Mouse (Mus musculus): ENCODE results near the gene Cyp27a1. TPM values are rescaled to one million over a fixed set of nuclear protein-coding genes. Genes with fewer than 3 reads are reported as not detected.

The Cyp27a1 gene
- polyA plus RNA-seq (2015; fragmentation: Nextera tagmentation; extraction: Ambion mirVana): 2.4 and 3.3 TPM in 2 replicates

GRCm38 (mm10) chr1:74713099-74713858 is at the start of gene Cyp27a1:
Gene Cyp27a1 (plus strand): TSS chr1:74713574.
- H3K4me3 ChIP-seq: peak within 1 kb of the TSS; percentile 40
- no peak within 1 kb of the TSS for H3K27ac ChIP-seq
- ATAC-seq (replicated peaks): no peak
- H3K36me3 ChIP-seq (replicated peaks): no peaks in the 10 kb centered on the region
- H3K9me3 ChIP-seq: no peaks in the 10 kb centered on the region
- peak within 1 kb of the TSS; percentile 48 for H3K9ac ChIP-seq
- H3K4me2 ChIP-seq: peak within 1 kb of the TSS; percentile 93
- peaks cover 10% of the 10 kb centered on the region for H3K27me3 ChIP-seq (replicated peaks)
- H3K4me1 ChIP-seq: peaks cover 13% of the 10 kb centered on the region
- WGBS: 4% methylated on average over 35 of the region's 35 CpGs

- Histone ChIP-seq H3K27ac (no peak overlapping the region), H3K4me2 (no peak overlapping the region), H3K4me1 (peaks cover 14% of the 10 kb centered on the region), H3K4me3 (no peak overlapping the region), H3K36me3 (replicated peaks) (no peaks in the 10 kb centered on the region), H3K9ac (no peak overlapping the region), H3K27me3 (replicated peaks) (no peaks in the 10 kb centered on the region), H3K9me3 (no peaks in the 10 kb centered on the region)
- ATAC-seq (replicated peaks): no peak
- 81% methylated on average over 6 of the region's 6 CpGs for WGBS
These were observed 48.2 kb upstream of the Cyp27a1 start for GRCm38 (mm10) chr1:74665153-74665552.

GRCm38 (mm10) chr1:74668371-74668770 is 45.0 kb upstream of the Cyp27a1 start:
- ATAC-seq (replicated peaks): no peak
- Histone ChIP-seq H3K4me2 (no peak overlapping the region), H3K4me1 (peaks cover 4% of the 10 kb centered on the region), H3K9ac (no peak overlapping the region), H3K4me3 (no peak overlapping the region), H3K27ac (no peak overlapping the region), H3K36me3 (replicated peaks) (no peaks in the 10 kb centered on the region), H3K27me3 (replicated peaks) (no peaks in the 10 kb centered on the region), H3K9me3 (no peaks in the 10 kb centered on the region)
- WGBS: 90% methylated on average over 3 of the region's 3 CpGs

GRCm38 (mm10) chr1:74672731-74673130 is 40.6 kb upstream of the Cyp27a1 start:
- Histone ChIP-seq H3K36me3 (replicated peaks) (no peaks in the 10 kb centered on the region), H3K27me3 (replicated peaks) (no peaks in the 10 kb centered on the region), H3K9me3 (no peaks in the 10 kb centered on the region), H3K9ac (no peak overlapping the region), H3K4me3 (no peak overlapping the region), H3K4me1 (no peaks in the 10 kb centered on the region), H3K4me2 (no peak overlapping the region), H3K27ac (no peak overlapping the region)
- no peak for ATAC-seq (replicated peaks)
- 89% methylated on average over 7 of the region's 7 CpGs for WGBS

- no peak overlapping the region for H3K4me3 ChIP-seq
- no peaks in the 10 kb centered on the region for H3K27me3 ChIP-seq (replicated peaks)
- no peak overlapping the region for H3K27ac ChIP-seq
- ATAC-seq (replicated peaks): no peak
- WGBS: 91% methylated on average over 3 of the region's 3 CpGs
- H3K36me3 ChIP-seq (replicated peaks): peaks cover 24% of the 10 kb centered on the region
- no peak overlapping the region for H3K4me2 ChIP-seq
- H3K9me3 ChIP-seq: no peaks in the 10 kb centered on the region
- no peaks in the 10 kb centered on the region for H3K4me1 ChIP-seq
- H3K9ac ChIP-seq: no peak overlapping the region
These were observed 36.5 kb upstream of the Cyp27a1 start for GRCm38 (mm10) chr1:74676863-74677262.

DNA sequence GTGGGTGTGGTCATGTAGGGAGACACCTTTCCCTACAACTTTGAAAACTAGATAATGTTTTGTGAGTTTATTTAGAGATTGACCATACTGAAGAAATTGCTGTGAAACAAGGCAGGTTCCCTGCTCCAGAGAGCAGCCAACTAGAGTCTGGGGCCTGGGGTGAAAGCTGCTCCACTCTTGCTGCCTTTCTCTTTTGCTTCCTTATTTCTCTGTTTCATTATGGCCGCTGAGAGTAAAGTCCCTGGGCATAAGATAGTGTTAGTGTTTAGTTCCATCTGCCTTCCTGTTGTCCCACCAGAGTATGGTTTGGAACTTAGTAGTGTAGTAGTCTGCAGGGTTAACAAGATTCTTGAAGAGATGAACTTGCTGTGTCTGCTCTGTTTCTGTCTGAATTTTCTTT is 35.5 kb upstream of the Cyp27a1 start:
- no peaks in the 10 kb centered on the region for H3K4me1 ChIP-seq

GRCm38 (mm10) chr1:74687131-74687530 is 26.2 kb upstream of the Cyp27a1 start:
- no peak overlapping the region for H3K9ac ChIP-seq
- no peak overlapping the region for H3K27ac ChIP-seq
- no peak for ATAC-seq (replicated peaks)
- no peaks in the 10 kb centered on the region for H3K9me3 ChIP-seq
- peaks cover 53% of the 10 kb centered on the region for H3K36me3 ChIP-seq (replicated peaks)
- H3K4me2 ChIP-seq: no peak overlapping the region
- H3K27me3 ChIP-seq (replicated peaks): no peaks in the 10 kb centered on the region
- 92% methylated on average over 7 of the region's 7 CpGs for WGBS
- H3K4me3 ChIP-seq: no peak overlapping the region
- no peaks in the 10 kb centered on the region for H3K4me1 ChIP-seq

More for the DNA sequence above, 35.5 kb upstream of the Cyp27a1 start:
- no peak overlapping the region for H3K4me2 ChIP-seq
- no peak overlapping the region for H3K4me3 ChIP-seq
- H3K27me3 ChIP-seq (replicated peaks): no peaks in the 10 kb centered on the region
- no peak overlapping the region for H3K9ac ChIP-seq
- no peak for ATAC-seq (replicated peaks)
- H3K27ac ChIP-seq: no peak overlapping the region
- no peaks in the 10 kb centered on the region for H3K9me3 ChIP-seq
- H3K36me3 ChIP-seq (replicated peaks): peaks cover 27% of the 10 kb centered on the region
- 89% methylated on average over 1 of the region's 1 CpGs for whole genome bisulfite sequencing

DNA sequence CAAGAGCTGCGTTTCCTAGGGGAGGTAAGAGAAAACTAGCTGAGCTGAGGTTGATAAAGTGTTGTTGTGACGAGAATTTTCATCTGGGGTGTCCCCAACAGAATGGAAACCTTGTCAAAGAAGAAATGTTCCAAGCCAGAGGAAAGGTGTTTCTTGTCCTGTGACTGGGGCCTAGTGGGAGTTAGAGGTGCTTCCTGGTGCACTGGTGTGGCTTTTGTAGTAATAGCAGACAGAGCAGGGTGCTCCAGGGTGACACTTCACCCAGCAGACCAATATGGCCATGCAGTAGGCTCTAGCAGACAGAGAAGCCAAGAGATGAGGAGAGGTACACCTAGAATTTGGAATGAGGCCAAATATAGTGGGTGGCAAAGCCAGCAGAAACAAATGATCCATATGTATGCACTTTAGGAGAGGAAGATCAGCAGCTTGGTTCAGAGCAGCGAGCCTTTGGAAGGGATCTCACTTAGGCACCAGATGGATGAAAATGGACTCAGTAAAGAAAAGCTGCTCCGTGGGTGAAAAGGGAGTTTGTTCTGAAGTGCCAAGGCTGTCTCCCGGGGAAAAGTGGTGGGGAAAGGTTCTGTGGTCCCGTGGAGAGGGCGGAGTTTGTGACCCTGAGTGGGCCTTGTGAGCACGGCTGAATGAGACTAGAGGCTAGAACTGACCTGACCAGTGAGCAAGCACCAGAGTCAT is 19.3 kb upstream of the Cyp27a1 start:
- H3K4me3 ChIP-seq: no peak overlapping the region
- no peak for ATAC-seq (replicated peaks)
- no peaks in the 10 kb centered on the region for H3K27me3 ChIP-seq (replicated peaks)
- H3K4me1 ChIP-seq: no peaks in the 10 kb centered on the region
- no peak overlapping the region for H3K4me2 ChIP-seq
- H3K9ac ChIP-seq: no peak overlapping the region
- no peaks in the 10 kb centered on the region for H3K9me3 ChIP-seq
- peaks cover 63% of the 10 kb centered on the region for H3K36me3 ChIP-seq (replicated peaks)
- WGBS: 92% methylated on average over 8 of the region's 8 CpGs
- H3K27ac ChIP-seq: no peak overlapping the region

DNA sequence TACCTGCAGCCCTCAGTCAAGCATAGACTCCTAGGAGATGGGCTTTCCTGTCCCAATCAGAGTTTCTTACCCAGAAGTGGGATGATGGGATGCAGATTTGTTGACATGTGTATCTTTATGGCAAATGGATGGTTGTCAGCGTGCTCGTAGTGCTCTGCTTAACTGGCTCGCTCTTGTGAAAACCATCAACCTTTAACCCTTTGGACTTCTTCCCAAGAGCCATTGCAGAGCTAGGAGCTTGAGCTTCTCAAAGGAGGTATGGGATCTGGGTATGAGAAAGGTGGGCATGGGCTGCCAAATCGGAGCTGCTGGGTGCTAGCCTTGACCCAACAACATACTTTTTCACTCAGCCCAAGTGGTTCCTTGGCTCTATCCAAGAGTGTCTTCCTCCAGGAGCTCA is 17.5 kb upstream of the Cyp27a1 start:
- Histone ChIP-seq H3K4me3 (no peak overlapping the region), H3K27me3 (replicated peaks) (no peaks in the 10 kb centered on the region), H3K9ac (no peak overlapping the region), H3K9me3 (no peaks in the 10 kb centered on the region), H3K36me3 (replicated peaks) (peaks cover 58% of the 10 kb centered on the region), H3K4me1 (no peaks in the 10 kb centered on the region), H3K4me2 (no peak overlapping the region), H3K27ac (no peak overlapping the region)
- no peak for ATAC-seq (replicated peaks)
- 94% methylated on average over 4 of the region's 4 CpGs for WGBS

DNA sequence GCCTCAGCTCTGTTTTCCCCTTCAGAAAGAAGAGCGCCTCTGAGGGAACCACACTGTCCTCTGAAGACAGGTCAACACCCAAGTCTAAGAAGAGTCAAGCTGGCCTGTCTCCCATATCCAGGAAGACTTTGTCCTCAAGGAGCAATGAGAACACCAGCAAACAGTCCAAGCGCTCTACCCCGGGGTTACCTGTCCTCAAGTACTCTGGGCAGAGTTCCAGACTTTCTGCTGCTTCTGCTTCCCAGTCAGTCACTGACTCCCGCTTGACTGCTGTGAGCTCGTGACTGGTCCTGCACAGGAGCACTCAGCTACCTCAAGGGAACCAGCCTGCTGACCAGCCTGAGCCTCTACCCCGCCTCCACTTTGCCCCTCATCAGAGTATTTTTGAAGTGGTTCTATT is 16.0 kb upstream of the Cyp27a1 start:
- Histone ChIP-seq H3K36me3 (replicated peaks) (peaks cover 46% of the 10 kb centered on the region), H3K9ac (no peak overlapping the region), H3K27ac (no peak overlapping the region), H3K9me3 (no peaks in the 10 kb centered on the region), H3K27me3 (replicated peaks) (no peaks in the 10 kb centered on the region), H3K4me3 (no peak overlapping the region), H3K4me2 (no peak overlapping the region), H3K4me1 (no peaks in the 10 kb centered on the region)
- 95% methylated on average over 6 of the region's 6 CpGs for WGBS
- no peak for ATAC-seq (replicated peaks)

DNA sequence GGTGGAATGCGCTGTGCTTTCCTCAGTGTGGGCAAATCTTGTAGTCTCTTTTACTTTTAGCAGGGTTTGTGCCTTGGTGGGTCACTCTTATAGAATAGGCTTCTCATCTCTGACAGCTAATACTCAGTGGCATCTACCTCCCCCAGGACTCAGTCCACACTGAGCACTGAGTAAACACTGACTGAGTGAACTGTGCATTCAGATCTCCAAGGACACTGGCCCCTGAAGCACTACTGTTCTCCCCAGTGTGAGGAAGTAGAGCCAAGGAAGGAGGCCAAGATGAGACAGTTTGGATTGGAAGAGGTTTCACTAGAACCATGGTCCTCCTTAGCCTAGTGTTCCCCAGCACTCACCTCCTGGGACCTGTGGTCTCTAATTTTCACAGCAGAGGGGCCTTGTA is 15.0 kb upstream of the Cyp27a1 start:
- H3K27ac ChIP-seq: no peak overlapping the region
- no peaks in the 10 kb centered on the region for H3K9me3 ChIP-seq
- H3K4me2 ChIP-seq: no peak overlapping the region
- peaks cover 44% of the 10 kb centered on the region for H3K36me3 ChIP-seq (replicated peaks)
- H3K4me1 ChIP-seq: no peaks in the 10 kb centered on the region
- H3K4me3 ChIP-seq: no peak overlapping the region
- no peak for ATAC-seq (replicated peaks)
- no peak overlapping the region for H3K9ac ChIP-seq
- H3K27me3 ChIP-seq (replicated peaks): no peaks in the 10 kb centered on the region
- 100% methylated on average over 1 of the region's 1 CpGs for WGBS

DNA sequence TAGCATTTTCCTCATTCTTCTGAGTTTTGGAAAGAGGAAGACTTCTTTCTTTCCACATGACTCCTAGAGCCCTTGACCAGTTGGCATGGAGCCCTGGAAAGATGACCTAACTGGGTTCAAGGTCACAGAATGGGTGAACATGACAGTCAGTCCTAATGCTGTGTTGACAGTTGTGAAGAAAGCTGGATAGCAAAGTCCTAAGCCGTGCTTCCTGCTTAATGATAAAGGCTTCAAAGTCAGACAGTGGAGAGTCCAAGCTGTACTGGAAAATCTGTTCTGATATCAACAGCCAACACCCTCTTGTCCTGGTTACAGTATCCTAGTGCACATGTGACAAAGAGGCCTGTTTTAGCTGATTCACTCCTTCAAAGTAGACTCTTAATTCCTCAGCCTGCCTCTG is 14.6 kb upstream of the Cyp27a1 start:
- Histone ChIP-seq H3K4me1 (no peaks in the 10 kb centered on the region), H3K36me3 (replicated peaks) (peaks cover 44% of the 10 kb centered on the region), H3K27me3 (replicated peaks) (no peaks in the 10 kb centered on the region), H3K27ac (no peak overlapping the region), H3K9me3 (no peaks in the 10 kb centered on the region), H3K9ac (no peak overlapping the region), H3K4me3 (no peak overlapping the region), H3K4me2 (no peak overlapping the region)
- no peak for ATAC-seq (replicated peaks)
- WGBS: 93% methylated on average over 1 of the region's 1 CpGs

- Histone ChIP-seq H3K36me3 (replicated peaks) (peaks cover 24% of the 10 kb centered on the region), H3K27me3 (replicated peaks) (no peaks in the 10 kb centered on the region), H3K9ac (no peak overlapping the region), H3K27ac (no peak overlapping the region), H3K9me3 (no peaks in the 10 kb centered on the region), H3K4me2 (no peak overlapping the region), H3K4me3 (no peak overlapping the region), H3K4me1 (no peaks in the 10 kb centered on the region)
- ATAC-seq (replicated peaks): no peak
- WGBS: 91% methylated on average over 6 of the region's 6 CpGs
These were observed 11.2 kb upstream of the Cyp27a1 start for GRCm38 (mm10) chr1:74702142-74702553.

Measured in midbrain, embryonic 15.5 days (tissue).